Mouse (Mus musculus): ENCODE measurements around the gene Slc22a29. TPM values are rescaled to one million over a fixed set of nuclear protein-coding genes. Genes with fewer than 3 reads are reported as not detected.

Gene Slc22a29
- 0.44 TPM for polyA plus RNA-seq (2014; fragmentation: Illumina TruSeq; extraction: RNeasy Lipid Tissue Mini Kit (QIAGEN cat#74804); ENCODE audit: low read depth, low replicate concordance)

GRCm38 (mm10) chr19:8218800-8219199 is at the start of gene Slc22a29:
TSS of gene Slc22a29 (minus strand) at chr19:8218900.

DNA sequence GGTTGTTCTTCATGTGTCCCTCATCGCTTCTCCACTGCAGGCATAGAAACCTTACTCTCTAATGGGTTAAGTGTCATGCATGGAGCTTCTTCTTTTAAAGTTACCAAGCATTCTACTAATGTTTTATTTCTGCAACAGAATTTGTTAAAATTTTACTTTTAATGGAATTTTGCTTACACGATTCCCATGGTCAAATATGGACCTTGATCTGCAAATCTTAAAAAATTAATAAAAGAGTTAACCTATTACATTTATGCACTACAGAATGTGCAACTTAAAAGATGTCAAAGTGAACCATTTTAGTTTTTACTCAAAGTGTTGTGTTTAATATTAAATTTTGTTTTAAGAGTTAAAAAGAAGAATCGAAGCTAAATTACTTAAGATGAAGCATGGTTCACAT is 86.8 kb downstream of the Slc22a29 start, which contains the start of gene Slc22a28:
Gene Slc22a28, minus strand, starts transcription at position 102 of the 400 bp plus-strand sequence.

Other genes with a start within 250 kb of the Slc22a29 start
- gene Slc22a28, start 86.9 kb downstream of the Slc22a29 start, polyA plus RNA-seq (2014; fragmentation: Illumina TruSeq; extraction: RNeasy Lipid Tissue Mini Kit (QIAGEN cat#74804); ENCODE audit: low read depth, low replicate concordance): not detected
- not detected for gene Slc22a30, start 186.2 kb upstream of the Slc22a29 start, polyA plus RNA-seq (2014; fragmentation: Illumina TruSeq; extraction: RNeasy Lipid Tissue Mini Kit (QIAGEN cat#74804); ENCODE audit: low read depth, low replicate concordance)